Mouse (Mus musculus) ES-CJ7 (cell line): ENCODE data around the gene Aldh1a2.

ENCODE experiments used
- DNase-seq: peaks from one replicate; pipeline ENCODE4 v3.0.0; 2011; ENCODE audit warnings: low read depth, low spot score

Gene Aldh1a2

GRCm38 (mm10) chr9:71215248-71216035 is at the start of gene Aldh1a2:
Aldh1a2 (plus strand) TSS chr9:71215789.
- peak; percentile 60 for DNase-seq

GRCm38 (mm10) chr9:71166019-71166705 is 49.4 kb upstream of the Aldh1a2 start:
- DNase-seq, result no peak

- no peak for DNase-seq
Measured at GRCm38 (mm10) chr9:71166871-71167465, 48.6 kb upstream of the Aldh1a2 start.

GRCm38 (mm10) chr9:71167473-71168215 is 47.9 kb upstream of the Aldh1a2 start:
- DNase-seq, result no peak

GRCm38 (mm10) chr9:71168511-71168910 is 47.1 kb upstream of the Aldh1a2 start, which contains the start of gene Aqp9:
Aqp9 (minus strand) TSS chr9:71168682.
- DNase-seq, result no peak

GRCm38 (mm10) chr9:71173533-71173932 is 42.1 kb upstream of the Aldh1a2 start:
- DNase-seq, result no peak

- DNase-seq, result no peak
Measured at GRCm38 (mm10) chr9:71174316-71174975, 41.1 kb upstream of the Aldh1a2 start.

GRCm38 (mm10) chr9:71175686-71176085 is 39.9 kb upstream of the Aldh1a2 start:
- no peak for DNase-seq

GRCm38 (mm10) chr9:71179276-71179896 is 36.2 kb upstream of the Aldh1a2 start:
- no peak for DNase-seq

- DNase-seq, result peak; percentile 27
Measured at GRCm38 (mm10) chr9:71179964-71180700, 35.5 kb upstream of the Aldh1a2 start.

- DNase-seq, result no peak
Measured at GRCm38 (mm10) chr9:71185285-71185684, 30.3 kb upstream of the Aldh1a2 start.

GRCm38 (mm10) chr9:71185823-71186222 is 29.8 kb upstream of the Aldh1a2 start:
- no peak for DNase-seq

GRCm38 (mm10) chr9:71187396-71187795 is 28.2 kb upstream of the Aldh1a2 start:
- DNase-seq, result no peak

- peak; percentile 86 for DNase-seq
Measured at GRCm38 (mm10) chr9:71188647-71189415, 26.8 kb upstream of the Aldh1a2 start.

GRCm38 (mm10) chr9:71198826-71199225 is 16.8 kb upstream of the Aldh1a2 start:
- no peak for DNase-seq

GRCm38 (mm10) chr9:71202265-71202664 is 13.3 kb upstream of the Aldh1a2 start:
- no peak for DNase-seq

GRCm38 (mm10) chr9:71209299-71209698 is 6.3 kb upstream of the Aldh1a2 start:
- DNase-seq, result peak; percentile 19

GRCm38 (mm10) chr9:71210870-71211269 is 4.7 kb upstream of the Aldh1a2 start:
- DNase-seq, result peak; percentile 55

GRCm38 (mm10) chr9:71213636-71214035 is 2.0 kb upstream of the Aldh1a2 start:
- no peak for DNase-seq
